Mouse (Mus musculus): ENCODE data around the gene Disc1. TPM values are rescaled to one million over a fixed set of nuclear protein-coding genes. Genes with fewer than 3 reads are reported as not detected.

Disc1 gene
- polyA plus RNA-seq, 1 experiment from 2014 or later = 2.3 TPM

DNA sequence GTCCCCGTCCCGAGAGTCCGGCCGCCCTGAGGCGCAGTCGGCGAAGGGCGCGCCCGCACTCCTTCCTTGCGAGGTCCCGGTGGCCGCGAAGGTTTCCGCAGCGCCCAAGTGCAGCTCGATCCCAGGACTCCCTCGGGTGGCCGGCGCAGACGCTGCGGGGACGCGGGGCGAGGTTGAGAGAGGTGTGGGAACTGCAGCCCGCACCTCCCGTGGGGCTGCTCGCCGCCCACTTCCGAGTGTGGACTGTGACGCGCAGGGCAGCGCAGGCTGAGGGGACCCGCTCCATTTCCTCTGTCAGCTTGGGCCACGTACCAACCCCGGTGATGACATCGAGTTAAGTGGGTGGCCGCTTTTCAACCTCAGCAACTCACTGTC is 428 bp downstream of the Disc1 start:
- peak overlapping the region; percentile 91 for H3K9ac ChIP-seq (ENCODE audit: low read length)
- peak; percentile 69 for ATAC-seq (replicated peaks; ENCODE audit: extremely low read depth, insufficient read depth, low FRiP score)
- peak overlapping the region; percentile 82 for H3K4me3 ChIP-seq (ENCODE audit: low read length)
- H3K4me1 ChIP-seq (ENCODE audit: control insufficient read depth, insufficient read depth, low read length) = peaks cover 5% of the 10 kb centered on the region
- under 1% methylated on average over 38 of the region's 38 CpGs for WGBS
- no peaks in the 10 kb centered on the region for H3K36me3 ChIP-seq (ENCODE audit: control insufficient read depth, insufficient read depth)
- peaks cover 5% of the 10 kb centered on the region for H3K27me3 ChIP-seq (ENCODE audit: control insufficient read depth, insufficient read depth, low read length)
- H3K27ac ChIP-seq (ENCODE audit: low read length) = peak overlapping the region; percentile 79
- H3K4me2 ChIP-seq (ENCODE audit: low read depth, low read length) = peak overlapping the region; percentile 97
- peaks cover 3% of the 10 kb centered on the region for H3K9me3 ChIP-seq (replicated peaks; ENCODE audit: control insufficient read depth, low read length)

DNA sequence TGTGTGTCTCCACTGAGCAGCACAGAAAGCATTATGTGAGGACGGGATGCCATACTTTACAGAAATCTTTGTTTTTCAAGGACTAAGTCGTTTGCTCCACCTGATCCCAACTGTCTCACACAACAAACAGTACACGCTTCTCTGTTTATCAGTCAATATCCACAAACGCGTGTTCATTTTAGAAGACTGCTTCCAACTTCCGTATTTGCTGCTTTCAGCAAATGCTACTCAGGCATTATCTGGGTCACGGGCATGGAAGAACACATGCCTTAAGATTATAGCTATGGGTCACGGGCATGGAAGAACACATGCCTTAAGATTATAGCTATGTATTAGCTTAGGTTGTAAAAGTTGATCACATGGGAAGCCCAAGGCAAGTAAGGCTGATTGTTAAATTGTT is 6.9 kb downstream of the Disc1 start:
- no peak overlapping the region for H3K4me3 ChIP-seq (ENCODE audit: low read length)
- no peak for ATAC-seq (replicated peaks; ENCODE audit: extremely low read depth, insufficient read depth, low FRiP score)
- no peaks in the 10 kb centered on the region for H3K27me3 ChIP-seq (ENCODE audit: control insufficient read depth, insufficient read depth, low read length)
- H3K27ac ChIP-seq (ENCODE audit: low read length) = no peak overlapping the region
- H3K4me1 ChIP-seq (ENCODE audit: control insufficient read depth, insufficient read depth, low read length) = no peaks in the 10 kb centered on the region
- 77% methylated on average over 8 of the region's 8 CpGs for WGBS
- H3K9me3 ChIP-seq (replicated peaks; ENCODE audit: control insufficient read depth, low read length) = no peaks in the 10 kb centered on the region
- H3K9ac ChIP-seq (ENCODE audit: low read length) = no peak overlapping the region
- no peak overlapping the region for H3K4me2 ChIP-seq (ENCODE audit: low read depth, low read length)
- H3K36me3 ChIP-seq (ENCODE audit: control insufficient read depth, insufficient read depth) = no peaks in the 10 kb centered on the region

DNA sequence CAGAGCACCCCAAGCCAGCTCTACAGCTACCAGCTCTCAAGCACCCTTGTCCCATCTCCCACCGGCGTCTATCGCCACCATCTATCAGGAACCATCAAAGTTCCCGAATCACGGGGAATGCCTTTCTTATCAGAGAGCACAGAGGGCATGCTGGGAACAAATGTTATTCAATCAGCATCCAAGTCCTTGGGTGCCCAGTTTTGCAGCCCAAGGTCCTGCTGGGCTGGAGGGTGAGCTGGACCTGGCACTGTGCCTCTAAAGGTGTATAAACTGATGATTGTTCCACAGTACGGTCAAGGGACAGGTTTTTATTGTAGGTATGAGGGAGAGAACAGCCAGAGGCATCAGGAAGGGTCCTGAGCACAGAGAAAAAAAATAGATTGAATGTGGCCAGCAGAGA is 11.6 kb downstream of the Disc1 start:
- WGBS = 53% methylated on average over 6 of the region's 6 CpGs
- no peak overlapping the region for H3K4me2 ChIP-seq (ENCODE audit: low read depth, low read length)
- H3K27me3 ChIP-seq (ENCODE audit: control insufficient read depth, insufficient read depth, low read length) = no peaks in the 10 kb centered on the region
- no peak overlapping the region for H3K9ac ChIP-seq (ENCODE audit: low read length)
- no peak overlapping the region for H3K27ac ChIP-seq (ENCODE audit: low read length)
- ATAC-seq (replicated peaks; ENCODE audit: extremely low read depth, insufficient read depth, low FRiP score) = no peak
- peaks cover 11% of the 10 kb centered on the region for H3K4me1 ChIP-seq (ENCODE audit: control insufficient read depth, insufficient read depth, low read length)
- H3K9me3 ChIP-seq (replicated peaks; ENCODE audit: control insufficient read depth, low read length) = no peaks in the 10 kb centered on the region
- H3K4me3 ChIP-seq (ENCODE audit: low read length) = no peak overlapping the region
- no peaks in the 10 kb centered on the region for H3K36me3 ChIP-seq (ENCODE audit: control insufficient read depth, insufficient read depth)

DNA sequence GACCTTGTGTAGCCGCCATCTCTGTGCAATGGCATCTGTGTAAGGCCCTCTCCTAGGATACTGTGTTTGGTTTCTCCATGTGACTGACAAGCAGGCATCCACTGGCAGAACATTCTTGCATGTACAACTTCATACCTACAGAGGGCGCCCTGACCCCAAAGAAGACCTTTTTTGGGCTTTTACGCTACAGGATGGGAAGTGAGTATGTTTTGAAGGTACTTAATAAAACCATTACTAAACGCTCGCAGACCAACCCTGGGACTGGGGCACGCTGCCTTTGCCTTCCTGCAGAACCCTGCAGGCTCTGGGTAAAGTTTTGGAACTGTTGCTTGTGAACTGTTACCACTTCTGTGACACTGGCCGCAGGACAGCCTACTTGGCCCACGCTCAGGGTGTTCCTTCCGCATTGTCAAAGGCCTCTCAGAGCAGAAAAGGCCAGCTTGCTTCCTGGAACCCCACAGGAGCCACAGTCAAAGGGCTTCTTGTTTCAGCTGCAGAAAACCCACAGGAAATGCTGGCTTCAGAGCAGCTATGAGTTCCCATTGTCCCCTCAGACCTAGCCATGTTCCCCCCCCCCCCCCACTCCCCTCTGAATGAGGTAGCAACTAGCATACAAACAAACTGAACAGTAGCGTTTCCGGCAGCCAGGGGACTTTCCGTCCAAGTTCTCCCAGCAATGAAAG is 13.1 kb downstream of the Disc1 start:
- Histone ChIP-seq H3K36me3 (ENCODE audit: control insufficient read depth, insufficient read depth) (no peaks in the 10 kb centered on the region), H3K4me2 (ENCODE audit: low read depth, low read length) (peak overlapping the region; percentile 56), H3K27ac (ENCODE audit: low read length) (peak overlapping the region; percentile 83), H3K27me3 (ENCODE audit: control insufficient read depth, insufficient read depth, low read length) (no peaks in the 10 kb centered on the region), H3K9me3 (replicated peaks; ENCODE audit: control insufficient read depth, low read length) (no peaks in the 10 kb centered on the region), H3K9ac (ENCODE audit: low read length) (peak overlapping the region; percentile 39), H3K4me3 (ENCODE audit: low read length) (peak overlapping the region; percentile 24; the same call in 1 of the 2 replicates), H3K4me1 (ENCODE audit: control insufficient read depth, insufficient read depth, low read length) (peaks cover 11% of the 10 kb centered on the region)
- ATAC-seq (replicated peaks; ENCODE audit: extremely low read depth, insufficient read depth, low FRiP score) = peak; percentile 59
- 28% methylated on average over 12 of the region's 12 CpGs for WGBS

DNA sequence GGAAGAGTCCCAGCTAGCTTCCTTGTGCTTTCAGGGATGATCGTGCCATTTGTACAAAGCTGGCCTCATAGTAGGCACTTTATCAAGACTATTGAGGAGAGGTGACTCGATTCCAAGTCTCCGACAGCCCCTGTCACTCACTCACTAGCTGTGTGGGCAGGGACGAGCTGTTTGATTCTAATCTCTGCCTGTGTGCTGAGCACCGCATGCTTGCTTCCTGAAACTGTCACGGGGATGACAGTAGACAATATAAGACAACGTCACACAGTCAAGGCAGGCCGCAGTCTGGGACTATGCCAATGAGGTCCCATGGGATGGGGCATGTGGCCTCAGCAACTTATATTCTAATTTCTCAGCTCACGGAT is 13.6 kb downstream of the Disc1 start:
- peak overlapping the region; percentile 83 for H3K27ac ChIP-seq (ENCODE audit: low read length)
- H3K4me3 ChIP-seq (ENCODE audit: low read length) = no peak overlapping the region
- no peaks in the 10 kb centered on the region for H3K9me3 ChIP-seq (replicated peaks; ENCODE audit: control insufficient read depth, low read length)
- WGBS = 54% methylated on average over 9 of the region's 9 CpGs
- H3K27me3 ChIP-seq (ENCODE audit: control insufficient read depth, insufficient read depth, low read length) = no peaks in the 10 kb centered on the region
- peaks cover 11% of the 10 kb centered on the region for H3K4me1 ChIP-seq (ENCODE audit: control insufficient read depth, insufficient read depth, low read length)
- H3K9ac ChIP-seq (ENCODE audit: low read length) = peak overlapping the region; percentile 39; the same call in 1 of the 2 replicates
- H3K36me3 ChIP-seq (ENCODE audit: control insufficient read depth, insufficient read depth) = no peaks in the 10 kb centered on the region
- H3K4me2 ChIP-seq (ENCODE audit: low read depth, low read length) = peak overlapping the region; percentile 56; the same call in 1 of the 2 replicates
- ATAC-seq (replicated peaks; ENCODE audit: extremely low read depth, insufficient read depth, low FRiP score) = peak; percentile 65

DNA sequence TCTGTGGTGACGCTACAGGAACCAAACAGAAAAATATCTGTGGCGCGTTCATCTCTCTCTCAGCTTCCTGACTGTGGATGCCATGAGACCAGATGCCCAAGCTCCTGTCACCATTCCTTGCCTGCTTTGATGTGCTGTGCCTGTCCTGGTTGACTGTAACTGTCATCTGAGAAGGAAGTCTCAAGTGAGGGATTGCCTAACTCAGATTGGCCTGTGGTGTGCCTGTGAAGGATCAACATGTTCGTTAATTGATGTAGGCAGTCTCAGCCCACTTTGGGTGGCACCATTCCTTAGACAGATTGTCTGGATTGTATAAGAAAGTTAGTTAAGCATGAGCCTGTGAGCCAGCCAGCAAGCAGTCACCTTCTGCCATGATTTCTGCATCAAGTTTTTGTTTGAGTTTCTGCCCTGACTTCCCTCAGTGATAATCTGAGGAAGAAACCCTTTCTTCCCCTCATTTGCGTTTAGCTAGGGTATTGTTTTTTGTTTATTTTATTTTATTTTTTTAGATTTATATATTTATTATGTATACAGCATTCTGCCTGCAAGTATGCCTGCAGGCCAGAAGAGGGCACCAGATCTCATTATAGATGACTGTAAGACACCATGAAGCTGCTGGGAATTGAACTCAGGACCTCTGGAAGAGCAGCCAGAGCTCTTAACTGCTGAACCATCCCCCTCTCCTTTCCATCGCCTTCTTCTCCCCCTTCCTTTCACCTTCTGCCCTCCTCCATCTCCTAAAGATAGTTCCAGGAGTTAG is 14.3 kb downstream of the Disc1 start:
- Histone ChIP-seq H3K27me3 (ENCODE audit: control insufficient read depth, insufficient read depth, low read length) (no peaks in the 10 kb centered on the region), H3K9ac (ENCODE audit: low read length) (no peak overlapping the region), H3K4me1 (ENCODE audit: control insufficient read depth, insufficient read depth, low read length) (peaks cover 14% of the 10 kb centered on the region), H3K9me3 (replicated peaks; ENCODE audit: control insufficient read depth, low read length) (no peaks in the 10 kb centered on the region), H3K4me2 (ENCODE audit: low read depth, low read length) (no peak overlapping the region), H3K27ac (ENCODE audit: low read length) (peak overlapping the region; percentile 83), H3K36me3 (ENCODE audit: control insufficient read depth, insufficient read depth) (no peaks in the 10 kb centered on the region), H3K4me3 (ENCODE audit: low read length) (no peak overlapping the region)
- ATAC-seq (replicated peaks; ENCODE audit: extremely low read depth, insufficient read depth, low FRiP score) = no peak
- 74% methylated on average over 6 of the region's 6 CpGs for WGBS

DNA sequence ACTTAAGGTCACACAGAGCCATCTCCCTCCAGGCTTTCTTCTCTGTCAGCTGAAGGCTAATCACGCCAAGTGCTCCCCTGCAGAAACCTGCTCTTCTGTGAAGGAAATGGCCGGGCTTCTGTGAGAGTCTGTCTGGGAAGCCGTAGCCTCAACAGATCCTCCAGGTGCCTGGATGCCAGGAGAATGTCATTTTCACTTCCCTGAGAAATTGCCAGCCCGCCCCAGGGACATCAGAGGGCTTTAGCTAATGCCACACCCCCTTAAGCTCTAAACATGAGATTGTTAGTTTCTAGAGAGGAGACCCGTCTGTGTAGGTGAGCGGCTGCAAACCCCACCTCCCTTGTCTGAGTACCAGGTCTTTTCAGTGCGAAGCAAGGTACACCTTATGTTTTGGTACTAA is 15.3 kb downstream of the Disc1 start:
- no peaks in the 10 kb centered on the region for H3K36me3 ChIP-seq (ENCODE audit: control insufficient read depth, insufficient read depth)
- no peak overlapping the region for H3K27ac ChIP-seq (ENCODE audit: low read length)
- no peak overlapping the region for H3K4me2 ChIP-seq (ENCODE audit: low read depth, low read length)
- no peaks in the 10 kb centered on the region for H3K9me3 ChIP-seq (replicated peaks; ENCODE audit: control insufficient read depth, low read length)
- no peak for ATAC-seq (replicated peaks; ENCODE audit: extremely low read depth, insufficient read depth, low FRiP score)
- peaks cover 16% of the 10 kb centered on the region for H3K4me1 ChIP-seq (ENCODE audit: control insufficient read depth, insufficient read depth, low read length)
- no peak overlapping the region for H3K9ac ChIP-seq (ENCODE audit: low read length)
- H3K4me3 ChIP-seq (ENCODE audit: low read length) = no peak overlapping the region
- WGBS = 78% methylated on average over 7 of the region's 7 CpGs
- no peaks in the 10 kb centered on the region for H3K27me3 ChIP-seq (ENCODE audit: control insufficient read depth, insufficient read depth, low read length)

DNA sequence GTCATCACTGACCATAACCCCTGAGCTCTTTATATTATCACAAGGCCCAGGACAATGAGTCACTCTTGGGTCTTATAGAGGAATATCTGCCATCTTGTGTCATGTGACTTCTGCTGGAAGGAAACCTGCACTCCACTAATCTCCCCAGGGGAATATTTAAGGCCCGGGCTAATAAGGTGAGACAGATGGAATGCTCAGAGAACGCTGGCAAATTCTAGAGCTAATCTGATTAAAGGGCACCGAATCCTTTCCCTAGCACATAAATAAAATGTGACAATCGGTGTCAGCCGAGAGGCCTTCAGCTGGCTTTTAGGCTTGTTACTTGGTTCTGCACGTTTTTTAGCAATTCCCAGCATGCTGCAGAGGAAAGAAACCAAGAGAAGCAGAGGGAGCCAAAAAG is 15.7 kb downstream of the Disc1 start:
- no peak for ATAC-seq (replicated peaks; ENCODE audit: extremely low read depth, insufficient read depth, low FRiP score)

DNA sequence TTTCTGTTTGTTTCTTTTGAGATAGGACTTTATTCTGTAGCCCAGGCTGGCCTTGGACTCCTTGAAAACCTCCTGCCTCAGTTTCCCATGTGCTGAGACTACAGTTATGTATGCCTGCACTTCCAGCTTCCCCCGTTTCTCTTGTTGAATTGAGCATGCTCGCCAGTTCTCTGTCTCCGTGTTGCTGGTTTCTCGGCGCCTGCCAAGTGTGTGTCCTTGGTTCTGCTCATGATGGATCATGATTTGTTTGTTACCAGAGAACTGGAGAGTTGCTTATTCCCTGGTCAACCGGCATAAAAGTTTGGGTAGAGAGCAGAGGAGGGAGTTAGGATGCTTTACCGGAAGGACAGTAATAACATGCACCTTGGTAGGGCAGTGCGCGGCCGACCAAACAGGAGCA is 20.1 kb downstream of the Disc1 start:
- H3K4me3 ChIP-seq (ENCODE audit: low read length) = no peak overlapping the region
- no peak for ATAC-seq (replicated peaks; ENCODE audit: extremely low read depth, insufficient read depth, low FRiP score)
- no peaks in the 10 kb centered on the region for H3K9me3 ChIP-seq (replicated peaks; ENCODE audit: control insufficient read depth, low read length)
- H3K9ac ChIP-seq (ENCODE audit: low read length) = no peak overlapping the region
- 92% methylated on average over 10 of the region's 10 CpGs for WGBS
- H3K4me1 ChIP-seq (ENCODE audit: control insufficient read depth, insufficient read depth, low read length) = peaks cover 12% of the 10 kb centered on the region
- H3K36me3 ChIP-seq (ENCODE audit: control insufficient read depth, insufficient read depth) = no peaks in the 10 kb centered on the region
- no peak overlapping the region for H3K27ac ChIP-seq (ENCODE audit: low read length)
- no peaks in the 10 kb centered on the region for H3K27me3 ChIP-seq (ENCODE audit: control insufficient read depth, insufficient read depth, low read length)
- H3K4me2 ChIP-seq (ENCODE audit: low read depth, low read length) = no peak overlapping the region

More for the DNA sequence above, 15.7 kb downstream of the Disc1 start:
- no peaks in the 10 kb centered on the region for H3K36me3 ChIP-seq (ENCODE audit: control insufficient read depth, insufficient read depth)
- no peak overlapping the region for H3K4me2 ChIP-seq (ENCODE audit: low read depth, low read length)
- 58% methylated on average over 6 of the region's 6 CpGs for WGBS
- H3K9ac ChIP-seq (ENCODE audit: low read length) = no peak overlapping the region
- no peaks in the 10 kb centered on the region for H3K27me3 ChIP-seq (ENCODE audit: control insufficient read depth, insufficient read depth, low read length)
- H3K4me1 ChIP-seq (ENCODE audit: control insufficient read depth, insufficient read depth, low read length) = peaks cover 16% of the 10 kb centered on the region
- no peak overlapping the region for H3K4me3 ChIP-seq (ENCODE audit: low read length)
- H3K9me3 ChIP-seq (replicated peaks; ENCODE audit: control insufficient read depth, low read length) = no peaks in the 10 kb centered on the region
- H3K27ac ChIP-seq (ENCODE audit: low read length) = no peak overlapping the region

Measured in heart, embryonic 16.5 days (tissue).